Mouse (Mus musculus) T-helper 17 cell (primary cell): ENCODE results near the gene Trmt13.
"Not testable (repeated sequence)": the region's sequence is repeated elsewhere in the genome, so short reads cannot be mapped to it uniquely, and the experiment has no call there.

ENCODE experiments used
- in situ Hi-C, 2 experiments: fragments of 300-600 bp; cut with MboI, MseI; formaldehyde crosslinking; loops; 1 replicate in 1 of 2; 2 replicates in 1 of 2; pipeline ENCODE4 v1.15.1; 2025; ENCODE audit warnings: high pct_unique_total_duplicates in 2 of 2

Trmt13 gene

GRCm38 (mm10) chr3:116634091-116634490 is 19.7 kb upstream of the Trmt13 start:
- in situ Hi-C loops, result no loop called here

GRCm38 (mm10) chr3:116632971-116633370 is 18.6 kb upstream of the Trmt13 start:
- in situ Hi-C loops, result no loop called here

- in situ Hi-C loops, result no loop called here
These were observed 17.1 kb upstream of the Trmt13 start for GRCm38 (mm10) chr3:116631459-116631858.

- in situ Hi-C loops, result loop anchor here in 1 of 2 experiments (10.0 kb wide), 1 partner anchor 278 kb away; no protein-coding TSS in a partner anchor
These were observed 8.3 kb upstream of the Trmt13 start for GRCm38 (mm10) chr3:116622641-116623040.

GRCm38 (mm10) chr3:116620636-116621370 is 6.4 kb upstream of the Trmt13 start:
- in situ Hi-C loops, result loop anchor here in 1 of 2 experiments (10.0 kb wide), 1 partner anchor 276 kb away; no protein-coding TSS in a partner anchor

- in situ Hi-C loops, result no loop called here
These were observed 4.5 kb upstream of the Trmt13 start for GRCm38 (mm10) chr3:116618855-116619254.

- in situ Hi-C loops, result no loop called here
These were observed 1.1 kb upstream of the Trmt13 start for GRCm38 (mm10) chr3:116615318-116616068.

GRCm38 (mm10) chr3:116604570-116604969 is 9.8 kb downstream of the Trmt13 start:
- in situ Hi-C loops, result no loop called here

GRCm38 (mm10) chr3:116601781-116602180 is 12.6 kb downstream of the Trmt13 start:
- in situ Hi-C loops, result no loop called here

GRCm38 (mm10) chr3:116601005-116601404 is 13.4 kb downstream of the Trmt13 start:
- in situ Hi-C loops, result no loop called here

GRCm38 (mm10) chr3:116599705-116600104 is 14.7 kb downstream of the Trmt13 start:
- in situ Hi-C loops, result loop anchor here (5.0 kb wide), 2 partner anchors 177 to 262 kb away; partner anchors contain the start of gene Cdc14a (in 1 of the 2)

- in situ Hi-C loops, result loop anchor here (5.0 kb wide), 2 partner anchors 173 to 258 kb away; partner anchors contain the start of gene Cdc14a (in 1 of the 2)
These were observed 18.8 kb downstream of the Trmt13 start for GRCm38 (mm10) chr3:116595603-116595991.

GRCm38 (mm10) chr3:116594728-116595602 is 19.4 kb downstream of the Trmt13 start, which contains the start of gene Sass6:
TSS of gene Sass6 (plus strand) at chr3:116594982.
- in situ Hi-C loops, result loop anchor here (5.0 kb wide), 2 partner anchors 173 to 258 kb away; partner anchors contain the start of gene Cdc14a (in 1 of the 2)

GRCm38 (mm10) chr3:116594076-116594727 is 20.2 kb downstream of the Trmt13 start:
- in situ Hi-C loops, result no loop called here

- in situ Hi-C loops, result no loop called here
These were observed 32.2 kb downstream of the Trmt13 start for GRCm38 (mm10) chr3:116582201-116582600.

- in situ Hi-C loops, result no loop called here
These were observed 37.1 kb downstream of the Trmt13 start for GRCm38 (mm10) chr3:116577286-116577685.

- in situ Hi-C loops, result no loop called here
These were observed 43.8 kb downstream of the Trmt13 start for GRCm38 (mm10) chr3:116570628-116571027.

- in situ Hi-C loops, result no loop called here
These were observed 51.3 kb downstream of the Trmt13 start for GRCm38 (mm10) chr3:116563095-116563492.

- in situ Hi-C loops, result no loop called here
These were observed 51.8 kb downstream of the Trmt13 start, which contains the start of gene Lrrc39 for GRCm38 (mm10) chr3:116562408-116563094. TSS of gene Lrrc39 (plus strand) at chr3:116562973.

- in situ Hi-C loops, result not testable (repeated sequence)
These were observed 53.1 kb downstream of the Trmt13 start for GRCm38 (mm10) chr3:116561315-116561714.
